Mouse (Mus musculus) lung, postnatal 0 days (tissue): Measurements from ENCODE around the gene Coil.

ENCODE experiments used
- CTCF ChIP-seq: IDR thresholded peaks from 2 replicates; pipeline ENCODE4 v1.5.1; 2016; ENCODE audit warnings: antibody characterized with exemption, mild to moderate bottlenecking
- EP300 ChIP-seq: IDR thresholded peaks from 2 replicates; pipeline ENCODE4 v1.6.1; 2016; ENCODE audit warnings: antibody characterized with exemption, mild to moderate bottlenecking, control low read depth

DNA sequence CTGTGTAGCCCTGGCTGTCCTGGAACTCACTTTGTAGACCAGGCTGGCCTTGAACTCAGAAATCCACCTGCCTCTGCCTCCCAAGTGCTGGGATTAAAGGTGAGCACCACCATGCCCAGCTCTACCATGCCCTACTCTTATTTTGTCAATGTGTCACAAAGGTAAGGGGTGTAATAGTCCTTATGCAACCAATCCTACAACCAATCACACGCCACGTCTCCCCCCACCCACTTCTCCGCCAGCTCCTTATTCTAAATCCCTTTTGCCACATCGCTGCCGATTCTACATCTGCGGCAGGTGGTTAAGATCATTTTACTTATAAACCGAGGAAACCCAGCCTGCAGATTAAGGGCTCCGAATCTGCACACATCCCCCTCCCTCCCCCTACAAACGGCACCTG lies 37.0 kb upstream of the Coil start:
- TF ChIP-seq CTCF (no peak), EP300 (no peak)
